Comparison of ENCODE assay signal across 9 mouse cellular contexts in the genomic region with DNA sequence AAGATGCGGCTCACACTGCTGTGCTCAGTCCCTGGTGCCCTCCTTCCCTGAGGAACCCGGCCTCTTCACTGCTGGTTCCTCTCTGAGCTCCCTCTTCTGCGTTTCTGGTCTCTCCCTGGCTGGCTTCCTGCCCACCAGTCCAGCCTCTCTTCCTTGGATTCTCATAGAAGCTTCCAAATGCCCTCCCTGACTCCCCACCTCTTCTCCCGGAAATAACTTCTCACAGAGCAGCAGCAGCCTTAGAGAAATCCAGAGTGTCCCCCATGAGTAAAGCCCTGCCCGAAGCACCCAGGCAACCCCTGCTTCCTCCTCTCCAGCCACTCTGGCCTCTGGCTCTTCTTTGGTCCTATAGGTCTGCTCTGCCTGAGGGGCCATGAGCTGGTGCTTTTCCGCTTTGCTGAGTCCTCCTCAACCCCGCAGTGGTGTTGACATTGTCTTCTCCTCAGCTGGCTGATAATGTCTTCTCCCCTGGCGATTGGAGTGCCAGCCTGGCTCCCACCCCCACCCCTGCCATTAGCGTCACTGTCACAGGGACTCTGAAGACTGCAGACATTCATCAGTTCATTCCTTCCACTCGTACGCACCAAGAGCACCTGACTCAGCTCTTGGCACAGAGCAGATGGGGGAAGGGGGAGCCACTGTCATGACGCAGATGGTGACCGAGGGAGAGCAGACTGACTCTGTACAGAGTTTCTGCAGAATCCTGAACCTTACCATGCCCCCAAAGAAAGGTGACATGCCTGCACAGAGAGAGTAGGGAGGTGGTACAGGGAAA.
DNase-seq lines count a peak whose midpoint lies in the region; ATAC-seq lines count a peak whose summit lies in the region.
"Had no signal": no experiment of that assay in that cellular context is flagged by ENCODE, and none has a peak within 500 bp of the region (broad histone marks: within the 10 kb centered on the region; RNA-seq: fewer than 3 reads in every experiment).

No protein-coding gene starts in this region.

- DNase-seq in heart, adult 18-20 months, result peak; percentile 51 to 66
- DNase-seq in heart, postnatal 25 days (ENCODE audit: low spot score), result no peak
- peak; percentile 35 to 36 for DNase-seq in adrenal gland, adult 18-20 months (ENCODE audit: low spot score in 2 of 2)
- peak; percentile 81 for DNase-seq in cerebellum, adult 11-12 months
- DNase-seq in kidney, postnatal 4 days, result no peak
- no peak for DNase-seq in urinary bladder, postnatal 14 days (ENCODE audit: low spot score)
- no peak for DNase-seq in liver
- DNase-seq: lung, adult 2 months had no signal

- H3K4me2 ChIP-seq in heart, embryonic 12.5 days, result peak overlapping the region; percentile 41

- H3K4me1 ChIP-seq in heart, embryonic 12.5 days (replicated peaks), result peaks cover 7% of the 10 kb centered on the region; the same call in 1 of the 2 replicates

- no peaks in the 10 kb centered on the region for H3K9me3 ChIP-seq in heart, embryonic 12.5 days (replicated peaks)

- H3K4me3 ChIP-seq in heart, embryonic 12.5 days, result no peak overlapping the region

- H3K27ac ChIP-seq in heart, embryonic 12.5 days (ENCODE audit: poor library complexity, severe bottlenecking), result no peak overlapping the region

- intact Hi-C loops in heart, postnatal 25 days (cut with DNase I), result loop anchor here (10.0 kb wide), 1 partner anchor 1756 kb away; no protein-coding TSS in a partner anchor

- WGBS in heart, embryonic 12.5 days, result 40% methylated on average over 13 of the region's 13 CpGs

- H3K36me3 ChIP-seq in heart, embryonic 12.5 days, result no peaks in the 10 kb centered on the region

- H3K9ac ChIP-seq in heart, embryonic 12.5 days, result no peak overlapping the region

- no peaks in the 10 kb centered on the region for H3K27me3 ChIP-seq in heart, embryonic 12.5 days (replicated peaks)

- no peak for ATAC-seq in heart, embryonic 12.5 days (ENCODE audit: insufficient number of reproducible peaks, low FRiP score)

Comparison
In these comparisons a context has a peak if more than half of its experiments do, and no peak if none do; other contexts are left out.
1. DNase-seq: peak in heart, adult 18-20 months (2 of 2), adrenal gland, adult 18-20 months (2 of 2) and cerebellum, adult 11-12 months (single experiment); none in heart, postnatal 25 days (single experiment), kidney, postnatal 4 days (0 of 2), urinary bladder, postnatal 14 days (single experiment) and liver (single experiment).